Mouse (Mus musculus) kidney, postnatal 4 days (tissue): ENCODE measurements at regions not wholly inside any gene's neighbourhood (a gene's known extent, or its start where the extent isn't known, plus 50 kb on each side); places are given as distances from the start of the nearest gene placed in this dataset.

Experiments used
- DNase-seq, 2 experiments: peaks; one replicate each; pipeline ENCODE4 v3.0.0; 2021; ENCODE audit warnings: mixed read lengths in 2 of 2

GRCm38 (mm10) chr2:103143985-103144384 is 70.5 kb downstream of the Apip start:
- DNase-seq = peak in 1 of 2 experiments; percentile 40

- peak; percentile 49 to 65 for DNase-seq
These were observed 70.9 kb downstream of the Apip start for GRCm38 (mm10) chr2:103144420-103144819.

- no peak for DNase-seq
These were observed 71.6 kb downstream of the Apip start for GRCm38 (mm10) chr2:103145058-103145457.

GRCm38 (mm10) chr2:103146132-103146531 is 72.7 kb downstream of the Apip start:
- DNase-seq = no peak

- DNase-seq = no peak
These were observed 79.8 kb downstream of the Apip start for GRCm38 (mm10) chr2:103153261-103153660.

DNA sequence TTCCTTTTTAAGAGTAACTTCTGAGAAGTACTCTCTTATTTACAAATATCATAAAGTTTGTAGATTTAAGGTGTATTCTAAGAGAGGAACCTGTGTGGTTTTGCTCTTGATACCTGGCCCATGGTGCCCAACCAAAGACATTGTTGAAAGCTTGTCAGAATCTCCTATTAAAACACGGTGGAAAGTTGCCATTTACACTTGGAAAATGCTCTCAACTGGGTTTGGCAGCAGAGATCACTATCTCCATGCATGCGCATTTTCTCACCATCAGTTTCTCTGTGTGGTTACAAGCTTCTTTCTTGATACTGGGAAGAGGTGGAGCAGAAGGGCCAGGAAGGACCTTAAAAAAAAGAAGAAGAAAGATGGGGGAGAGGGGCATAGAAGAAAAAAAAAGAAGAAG is 94.3 kb downstream of the Apip start:
- DNase-seq = no peak

GRCm38 (mm10) chr2:103168266-103168665 is 94.8 kb downstream of the Apip start:
- no peak for DNase-seq

DNA sequence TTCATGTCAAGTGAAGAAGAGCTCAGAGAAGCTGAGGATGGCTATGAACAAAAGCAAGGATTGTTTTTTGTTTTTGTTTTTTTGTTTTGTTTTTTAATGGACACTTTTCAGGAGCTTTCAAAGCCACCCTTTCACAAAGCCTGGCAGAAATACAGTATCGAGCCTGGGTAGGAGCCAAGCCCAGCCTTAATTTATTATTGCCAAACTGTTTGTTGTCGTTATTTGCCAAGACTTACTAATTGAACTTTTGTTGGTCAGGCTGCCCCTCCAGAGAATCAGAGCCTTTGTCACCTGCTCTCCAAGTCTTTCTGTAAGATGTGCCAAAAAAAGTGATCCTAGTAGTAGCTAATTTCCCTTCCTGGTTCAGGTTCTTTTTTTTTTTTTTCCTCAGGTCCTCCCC is 103.9 kb downstream of the Apip start:
- no peak for DNase-seq

- DNase-seq = no peak
These were observed 106.9 kb downstream of the Apip start for GRCm38 (mm10) chr2:103180298-103180927.

- DNase-seq = no peak
These were observed 113.3 kb downstream of the Apip start for GRCm38 (mm10) chr2:103186751-103187260.

GRCm38 (mm10) chr2:103192591-103192990 is 110.5 kb downstream of the Ehf start:
- DNase-seq = no peak

- DNase-seq = no peak
These were observed 102.8 kb downstream of the Ehf start for GRCm38 (mm10) chr2:103200313-103200712.

DNA sequence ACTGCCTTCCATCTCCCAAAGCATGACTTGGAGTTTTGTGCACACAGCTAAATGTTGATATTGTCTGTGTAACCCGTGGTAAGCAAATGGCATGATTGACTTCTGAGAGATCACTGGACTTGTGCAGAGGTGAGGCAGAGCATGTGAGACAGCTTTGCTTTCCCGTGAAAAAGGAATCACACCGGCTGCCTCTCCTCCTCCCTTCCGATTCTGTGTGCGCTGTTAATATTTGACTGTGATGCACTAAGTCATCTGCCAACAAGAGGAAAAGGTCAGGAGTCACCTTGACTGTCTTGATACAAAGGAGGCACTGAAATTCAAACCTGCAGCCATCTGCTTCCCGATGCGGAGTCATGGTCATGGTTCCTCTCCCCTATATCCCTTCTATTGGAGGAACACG is 98.0 kb downstream of the Ehf start:
- DNase-seq = no peak

- DNase-seq = no peak
These were observed 94.7 kb downstream of the Ehf start for GRCm38 (mm10) chr2:103208370-103208769.

- no peak for DNase-seq
These were observed 94.0 kb downstream of the Ehf start for GRCm38 (mm10) chr2:103209056-103209455.

- no peak for DNase-seq
These were observed 93.5 kb downstream of the Ehf start for GRCm38 (mm10) chr2:103209512-103209981.

DNA sequence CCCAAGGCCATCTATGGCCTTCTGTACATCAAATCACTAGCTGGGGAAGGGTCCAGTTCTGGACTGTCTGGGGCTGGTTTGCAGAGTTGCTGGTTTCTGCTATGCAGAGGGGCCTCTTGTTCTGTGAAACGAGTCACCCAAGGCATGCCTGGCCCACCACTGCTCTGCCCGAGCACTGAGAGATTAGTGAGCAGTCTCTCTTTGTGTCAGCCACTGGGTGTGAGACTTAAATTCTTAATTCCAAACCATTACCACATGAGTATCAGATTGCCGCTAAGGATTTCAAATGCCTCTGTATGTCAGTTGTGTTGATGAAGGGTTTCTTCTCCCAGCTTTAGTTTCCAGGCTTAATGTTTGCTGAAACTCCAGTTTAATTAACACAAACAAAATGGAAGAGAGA is 91.9 kb downstream of the Ehf start:
- DNase-seq = no peak
